Mouse (Mus musculus) kidney, adult 8-10 months (tissue): ENCODE results near the gene Gm26620.

ENCODE experiments used
- DNase-seq, 2 experiments: peaks; one replicate each; pipeline ENCODE4 v3.0.0; 2022

Gene Gm26620

GRCm38 (mm10) chr1:170884978-170885561 lies at the start of gene Gm26620, which contains the start of gene Dusp12:
Gene Gm26620, plus strand, starts transcription at chr1:170885065.
Gene Dusp12, minus strand, starts transcription at chr1:170885540.
- DNase-seq: peak; percentile 86 to 88

GRCm38 (mm10) chr1:170839685-170840084 lies 45.2 kb upstream of the Gm26620 start:
- DNase-seq: peak in 1 of 2 experiments; percentile 15

GRCm38 (mm10) chr1:170844380-170844779 lies 40.5 kb upstream of the Gm26620 start:
- no peak for DNase-seq

- no peak for DNase-seq
Measured at GRCm38 (mm10) chr1:170845448-170846307, 39.2 kb upstream of the Gm26620 start.

GRCm38 (mm10) chr1:170850007-170850406 lies 34.9 kb upstream of the Gm26620 start:
- no peak for DNase-seq

GRCm38 (mm10) chr1:170850637-170851624 lies 33.9 kb upstream of the Gm26620 start:
- DNase-seq: no peak

DNA sequence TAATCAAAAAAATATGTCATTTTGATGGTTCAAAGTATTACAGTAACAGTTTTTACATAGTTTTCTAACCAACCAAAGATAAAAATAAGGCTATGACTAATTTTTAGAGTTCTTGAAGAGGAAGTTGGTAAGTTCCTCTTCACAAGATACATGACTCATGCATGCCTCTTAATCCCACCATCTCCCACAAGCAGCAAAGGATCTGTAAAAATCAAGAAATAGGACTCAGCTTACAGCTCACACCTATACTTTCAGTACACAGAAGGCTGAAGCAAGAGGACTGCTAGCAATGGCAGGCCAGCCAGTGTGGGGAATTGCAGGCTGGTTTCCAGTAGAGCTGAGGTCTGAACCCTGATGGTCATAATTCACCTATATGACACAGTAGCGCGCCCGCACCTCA lies 31.3 kb upstream of the Gm26620 start:
- DNase-seq: no peak

- DNase-seq: no peak
Measured at GRCm38 (mm10) chr1:170855056-170855760, 29.7 kb upstream of the Gm26620 start.

- DNase-seq: no peak
Measured at GRCm38 (mm10) chr1:170857369-170857768, 27.5 kb upstream of the Gm26620 start.

DNA sequence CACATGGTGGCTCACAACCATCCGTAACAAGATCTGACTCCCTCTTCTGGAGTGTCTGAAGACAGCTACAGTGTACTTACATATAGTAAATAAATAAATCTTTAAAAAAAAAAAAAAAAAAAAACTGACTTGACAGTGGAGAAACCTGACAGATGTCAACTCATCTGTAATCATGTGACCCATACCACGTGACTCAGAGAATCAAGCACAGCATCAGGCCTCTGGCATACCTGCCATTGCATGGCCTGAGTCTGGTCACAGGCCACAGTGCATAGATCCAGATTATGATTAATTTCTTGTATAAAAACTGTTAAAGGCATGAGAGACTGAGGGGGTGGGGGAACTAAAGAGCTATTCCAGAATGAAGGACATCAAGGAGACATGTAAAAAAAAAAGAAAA lies 26.0 kb upstream of the Gm26620 start:
- no peak for DNase-seq

GRCm38 (mm10) chr1:170861671-170862434 lies 23.0 kb upstream of the Gm26620 start:
- DNase-seq: no peak

- no peak for DNase-seq
Measured at GRCm38 (mm10) chr1:170862435-170862717, 22.5 kb upstream of the Gm26620 start.

DNA sequence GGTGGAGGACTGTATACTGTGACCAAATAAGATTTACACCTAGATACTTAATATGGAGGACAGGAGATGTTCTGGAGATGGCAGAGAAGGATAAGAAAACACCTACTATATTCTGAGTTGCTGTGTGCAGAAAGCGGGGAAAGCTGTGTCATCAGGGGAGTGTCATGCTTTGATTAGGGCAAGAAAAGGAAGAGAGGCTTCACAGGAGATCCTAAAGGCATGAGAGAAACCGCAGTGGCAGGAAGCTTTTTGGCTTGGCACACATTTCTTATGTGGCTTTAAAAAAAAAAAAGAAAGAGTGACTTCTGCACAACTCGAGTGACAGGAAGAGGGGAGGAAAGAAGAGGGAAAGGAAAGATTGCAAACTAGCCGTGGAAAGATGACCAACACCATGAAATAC lies 21.8 kb upstream of the Gm26620 start:
- DNase-seq: no peak

DNA sequence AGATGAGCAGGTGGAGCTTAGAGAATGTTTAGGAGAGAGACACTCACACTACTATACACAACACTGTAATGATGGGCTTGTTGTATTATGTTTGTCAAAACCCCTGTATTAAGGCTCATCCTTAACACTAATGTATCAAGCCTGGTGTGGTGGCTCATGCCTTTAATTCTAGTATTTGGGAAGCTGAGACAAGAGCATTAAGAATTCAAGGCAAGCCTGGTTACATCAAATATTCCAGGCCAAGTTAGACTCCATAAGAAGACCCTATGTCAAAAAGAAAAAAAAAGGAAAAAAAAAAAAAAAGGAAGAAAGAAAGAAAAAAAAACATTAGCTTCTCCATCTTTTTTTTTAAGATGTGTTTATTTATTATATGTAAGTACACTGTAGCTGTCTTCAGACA lies 20.6 kb upstream of the Gm26620 start:
- no peak for DNase-seq

GRCm38 (mm10) chr1:170864754-170865153 lies 20.1 kb upstream of the Gm26620 start:
- DNase-seq: no peak

- DNase-seq: no peak
Measured at GRCm38 (mm10) chr1:170865406-170865805, 19.5 kb upstream of the Gm26620 start.

- no peak for DNase-seq
Measured at GRCm38 (mm10) chr1:170866992-170867690, 17.7 kb upstream of the Gm26620 start.

DNA sequence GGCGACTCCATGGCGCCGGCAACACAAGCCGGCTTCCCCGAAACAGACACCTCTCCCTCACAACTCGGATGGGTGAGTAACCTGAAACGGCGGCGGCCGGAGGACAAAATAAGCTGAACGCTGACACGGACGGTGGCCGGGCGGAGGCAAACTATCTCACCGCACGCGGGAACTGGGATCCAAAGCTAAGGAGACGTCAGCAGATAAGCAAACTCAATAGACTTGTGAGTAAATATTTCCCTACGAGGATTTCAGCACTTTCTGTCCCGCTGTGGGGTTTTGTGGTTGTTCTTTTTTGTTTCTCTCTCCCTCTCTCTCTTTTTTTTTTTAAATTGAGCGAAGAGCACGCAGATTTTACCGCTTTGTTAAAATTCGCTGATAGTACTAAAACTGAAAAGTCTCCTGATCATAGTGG lies 17.2 kb upstream of the Gm26620 start, which contains the start of gene Atf6:
Gene Atf6, minus strand, starts transcription at position 81 of the 415 bp plus-strand sequence.
- peak; percentile 95 to 97 for DNase-seq

GRCm38 (mm10) chr1:170868107-170868904 lies 16.6 kb upstream of the Gm26620 start:
- DNase-seq: peak; percentile 81 to 84

GRCm38 (mm10) chr1:170868905-170869283 lies 16.0 kb upstream of the Gm26620 start:
- DNase-seq: no peak
